Mouse (Mus musculus) midbrain, embryonic 12.5 days (tissue): ENCODE data around the gene S100a14. TPM values are rescaled to one million over a fixed set of nuclear protein-coding genes. Genes with fewer than 3 reads are reported as not detected.

Experiments used
- ATAC-seq: fragments of 200-750 bp; cut with Nextera tagmentation; 2 replicates; pipeline ENCODE4 v1.8.0; 2017; ENCODE audit warnings: low read depth, moderate TSS enrichment, moderate library complexity; ENCODE audit not compliant: low FRiP score
- H3K27ac ChIP-seq: fragments of 300-500 bp; sonication (generic); replicated peaks from 2 replicates; pipeline ENCODE4 v1.5.1; 2016; ENCODE audit warnings: mild to moderate bottlenecking
- H3K27me3 ChIP-seq: fragments of 300-500 bp; sonication (generic); 2 replicates; pipeline ENCODE4 v1.6.1; 2016; ENCODE audit warnings: mild to moderate bottlenecking
- H3K36me3 ChIP-seq: fragments of 300-500 bp; sonication (generic); 2 replicates; pipeline ENCODE4 v1.6.1; 2016
- H3K4me1 ChIP-seq: fragments of 300-500 bp; sonication (generic); 2 replicates; pipeline ENCODE4 v1.6.1; 2016
- H3K4me2 ChIP-seq: fragments of 300-500 bp; sonication (generic); replicated peaks from 2 replicates; pipeline ENCODE4 v1.6.1; 2016; ENCODE audit warnings: mild to moderate bottlenecking, moderate library complexity
- H3K4me3 ChIP-seq: fragments of 300-500 bp; sonication (generic); 2 replicates; pipeline ENCODE4 v1.5.1; 2016; ENCODE audit warnings: mild to moderate bottlenecking
- H3K9ac ChIP-seq: fragments of 300-500 bp; sonication (generic); replicated peaks from 2 replicates; pipeline ENCODE4 v1.6.1; 2016; ENCODE audit warnings: mild to moderate bottlenecking, moderate library complexity
- H3K9me3 ChIP-seq: fragments of 300-500 bp; sonication (generic); 2 replicates; pipeline ENCODE4 v1.6.1; 2016; ENCODE audit warnings: mild to moderate bottlenecking
- WGBS: fragments of 180-500 bp; shearing (Covaris S2); methylation state at CpG from one replicate; pipeline ENCODE4 v1.1.7; 2016; 5-methylcytosine and 5-hydroxymethylcytosine counted together
- polyA plus RNA-seq: library from polyadenylated mRNA; unstranded; fragments of >200 nt; fragmentation: Nextera tagmentation; extraction: Ambion mirVana; gene quantifications from 2 replicates; pipeline ENCODE4 v1.2.1, GENCODE M21; 2016

Gene S100a14
- polyA plus RNA-seq, 1 experiment from 2014 or later, result not detected

DNA sequence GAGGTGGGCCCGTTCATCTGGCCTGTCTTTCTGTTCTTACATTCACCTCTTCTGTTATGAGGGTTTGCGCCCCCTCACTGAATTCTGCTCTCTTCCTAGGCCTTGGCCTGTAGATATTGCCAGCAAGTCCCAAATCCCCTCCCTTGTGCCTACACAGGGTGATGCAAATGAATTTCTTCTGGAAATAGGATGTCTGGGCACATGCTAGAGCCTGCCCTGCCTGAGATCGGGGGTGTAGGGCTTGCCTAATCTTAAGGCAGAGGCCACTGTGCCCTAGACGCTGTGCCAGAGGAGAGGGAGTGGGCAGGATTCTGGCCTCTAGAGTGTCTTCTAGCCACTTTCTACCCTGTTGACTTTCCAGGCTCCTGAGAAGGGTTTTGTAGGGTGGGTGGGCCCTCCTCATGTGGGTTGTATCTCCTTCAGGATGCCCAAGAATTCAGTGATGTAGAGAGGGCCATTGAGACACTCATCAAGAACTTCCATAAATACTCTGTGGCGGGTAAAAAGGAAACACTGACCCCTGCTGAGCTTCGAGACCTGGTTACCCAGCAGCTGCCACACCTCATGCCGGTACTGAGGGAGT, 726 bp downstream of the S100a14 start:
- H3K27me3 ChIP-seq, result peaks cover 4% of the 10 kb centered on the region; the same call in 1 of the 2 replicates
- WGBS, result 88% methylated on average over 7 of the region's 7 CpGs
- H3K9ac ChIP-seq, result no peak overlapping the region
- H3K4me1 ChIP-seq, result no peaks in the 10 kb centered on the region
- no peak overlapping the region for H3K4me2 ChIP-seq
- no peak for ATAC-seq
- no peaks in the 10 kb centered on the region for H3K36me3 ChIP-seq
- H3K4me3 ChIP-seq, result no peak overlapping the region
- no peaks in the 10 kb centered on the region for H3K9me3 ChIP-seq
- no peak overlapping the region for H3K27ac ChIP-seq

DNA sequence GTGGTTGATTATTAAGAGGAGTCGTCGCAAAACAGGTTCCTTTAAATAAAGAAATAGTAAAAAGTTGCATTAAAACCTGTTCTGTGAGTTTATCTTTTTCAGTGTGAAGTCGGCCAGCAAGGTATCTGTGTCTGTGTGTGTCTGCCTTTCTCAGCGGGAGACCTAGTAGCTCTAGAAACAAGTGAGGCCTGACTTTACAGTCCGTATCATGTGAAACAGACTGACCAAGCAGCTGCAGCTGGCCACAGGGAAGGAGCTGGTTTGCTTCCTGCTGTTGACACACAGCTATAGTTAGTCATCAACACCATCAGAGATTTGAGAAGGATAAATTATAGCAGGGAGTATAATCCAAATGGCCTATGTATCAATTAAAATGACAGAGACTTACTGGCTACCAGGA, 5.1 kb downstream of the S100a14 start:
- H3K27me3 ChIP-seq, result peaks cover 5% of the 10 kb centered on the region; the same call in 1 of the 2 replicates
- WGBS, result 76% methylated on average over 5 of the region's 5 CpGs
- no peak overlapping the region for H3K4me3 ChIP-seq
- no peak for ATAC-seq
- H3K4me2 ChIP-seq, result no peak overlapping the region
- no peaks in the 10 kb centered on the region for H3K9me3 ChIP-seq
- H3K9ac ChIP-seq, result no peak overlapping the region
- no peaks in the 10 kb centered on the region for H3K4me1 ChIP-seq
- H3K27ac ChIP-seq, result no peak overlapping the region
- no peaks in the 10 kb centered on the region for H3K36me3 ChIP-seq

DNA sequence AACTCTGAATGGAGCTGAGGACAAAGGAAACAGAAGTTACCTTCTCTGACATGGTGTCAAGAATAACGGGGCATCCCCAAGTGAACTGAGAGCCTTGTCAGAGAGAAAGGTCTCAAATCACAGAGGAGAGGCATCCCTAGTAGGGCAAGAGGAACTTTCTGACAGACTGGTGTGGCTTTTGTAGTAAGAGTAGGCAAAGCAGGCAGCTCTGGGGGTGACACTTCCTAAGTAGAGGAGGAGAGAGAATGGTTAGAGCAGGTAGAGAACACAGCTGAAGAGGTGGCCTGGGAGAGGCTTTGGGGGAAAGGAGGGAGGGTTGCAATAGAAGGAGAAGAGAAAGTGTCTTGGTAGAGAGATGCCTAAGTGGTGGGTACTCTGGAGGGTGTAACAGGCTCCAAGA, 8.8 kb downstream of the S100a14 start:
- Histone ChIP-seq H3K9ac (no peak overlapping the region), H3K27ac (no peak overlapping the region), H3K9me3 (no peaks in the 10 kb centered on the region), H3K4me2 (no peak overlapping the region), H3K36me3 (no peaks in the 10 kb centered on the region), H3K27me3 (peaks cover 5% of the 10 kb centered on the region; the same call in 1 of the 2 replicates), H3K4me3 (no peak overlapping the region), H3K4me1 (0 out of 2 replicates have a peak, but pooled peaks cover under 1% of the 10 kb centered on the region)
- no peak for ATAC-seq
- WGBS, result 65% methylated on average over 1 of the region's 1 CpGs

DNA sequence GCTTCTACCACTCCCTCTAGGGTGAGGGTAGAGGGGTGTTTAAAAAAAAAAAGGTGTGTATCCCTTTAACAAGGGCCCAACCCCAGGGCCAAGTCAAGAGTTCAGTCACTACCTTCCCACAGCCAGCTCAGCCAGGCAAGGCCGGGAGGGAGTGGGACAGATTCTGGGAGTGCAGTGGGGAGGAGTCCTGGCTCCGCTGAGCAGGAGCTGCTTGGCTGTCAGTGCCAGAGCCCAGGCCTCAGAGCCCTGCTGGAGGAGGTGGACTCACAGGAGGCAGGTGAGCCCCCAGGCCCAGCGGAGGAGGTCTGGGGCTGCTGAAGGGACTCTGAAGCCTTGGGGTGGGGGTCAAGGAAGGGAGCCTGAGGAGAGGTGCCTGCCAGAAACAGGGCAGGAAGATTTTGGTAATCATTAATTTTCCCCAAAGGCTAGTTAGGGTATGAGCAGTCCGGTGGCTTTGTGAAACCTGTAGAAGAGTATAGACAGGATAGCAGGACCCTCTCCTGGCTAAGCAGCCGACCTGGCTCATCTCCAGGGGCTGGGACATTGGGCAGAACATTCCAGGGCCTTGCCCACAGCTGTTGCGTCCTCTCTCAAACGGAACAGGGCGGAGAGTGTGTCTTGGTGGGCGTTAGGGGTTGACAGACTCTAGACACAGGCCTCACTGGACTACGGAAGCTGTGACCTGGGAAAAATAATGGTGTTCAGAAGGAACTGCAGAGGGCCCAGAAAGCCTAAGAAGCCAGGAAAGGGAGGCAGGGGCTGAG, 10.7 kb downstream of the S100a14 start, which contains the start of gene S100a16:
Gene S100a16 (plus strand): TSS at position 114 of the 764 bp plus-strand sequence.
- ATAC-seq, result no peak

DNA sequence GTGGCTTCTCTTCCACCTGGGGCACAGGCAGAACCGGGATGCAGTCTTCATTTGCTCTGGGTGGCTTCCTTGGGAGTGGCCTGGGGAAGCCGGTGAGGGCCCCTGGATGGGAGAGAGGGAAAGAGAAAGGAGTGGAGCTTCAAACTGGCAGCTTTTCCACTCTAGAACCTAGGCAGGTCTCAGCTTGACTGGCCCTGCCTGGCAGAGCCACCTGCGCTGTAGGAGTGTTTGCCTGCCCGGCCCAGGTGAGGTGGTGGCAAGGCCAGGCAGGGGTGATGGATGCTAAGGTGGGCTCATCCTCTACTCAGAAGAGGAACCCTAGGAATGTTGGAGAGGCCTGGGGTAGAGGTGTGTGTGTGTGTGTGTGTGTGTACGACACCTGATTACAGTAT, 11.2 kb downstream of the S100a14 start:
- 84% methylated on average over 5 of the region's 5 CpGs for WGBS
- Histone ChIP-seq H3K4me3 (no peak overlapping the region), H3K9ac (no peak overlapping the region), H3K27me3 (peaks cover 5% of the 10 kb centered on the region; the same call in 1 of the 2 replicates), H3K9me3 (no peaks in the 10 kb centered on the region), H3K36me3 (no peaks in the 10 kb centered on the region), H3K4me2 (no peak overlapping the region), H3K27ac (no peak overlapping the region), H3K4me1 (peaks cover 11% of the 10 kb centered on the region)
- no peak for ATAC-seq

More for the DNA sequence above, 10.7 kb downstream of the S100a14 start, which contains the start of gene S100a16:
- Histone ChIP-seq H3K9me3 (no peaks in the 10 kb centered on the region), H3K4me1 (peaks cover 11% of the 10 kb centered on the region), H3K9ac (no peak within 1 kb of the TSS), H3K4me3 (no peak within 1 kb of the TSS), H3K27ac (no peak within 1 kb of the TSS), H3K27me3 (peaks cover 5% of the 10 kb centered on the region; the same call in 1 of the 2 replicates), H3K36me3 (no peaks in the 10 kb centered on the region), H3K4me2 (no peak within 1 kb of the TSS)
- WGBS, result 51% methylated on average over 10 of the region's 10 CpGs

DNA sequence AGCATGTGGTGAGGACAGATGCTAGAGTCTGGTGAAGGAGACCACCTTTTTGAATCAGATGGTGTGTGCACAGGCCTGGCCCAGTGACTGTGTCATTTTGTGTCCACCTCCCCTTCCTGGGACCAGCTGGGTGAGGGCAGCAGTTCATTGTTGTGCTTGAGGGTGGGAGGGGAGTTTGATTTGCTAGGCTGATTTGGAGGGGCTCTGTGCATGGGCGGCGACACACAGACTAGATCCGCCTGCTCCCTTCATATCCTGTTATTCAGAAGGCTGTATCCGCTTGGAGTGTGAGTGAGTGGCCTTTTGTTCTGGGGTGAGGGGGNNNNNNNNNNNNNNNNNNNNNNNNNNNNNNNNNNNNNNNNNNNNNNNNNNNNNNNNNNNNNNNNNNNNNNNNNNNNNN, 14.2 kb downstream of the S100a14 start:
- Histone ChIP-seq H3K4me2 (peak overlapping the region; percentile 21; the same call in 1 of the 2 replicates), H3K9me3 (no peaks in the 10 kb centered on the region), H3K27ac (no peak overlapping the region), H3K4me1 (peaks cover 11% of the 10 kb centered on the region), H3K4me3 (no peak overlapping the region), H3K9ac (peak overlapping the region; percentile 44; the same call in 1 of the 2 replicates), H3K36me3 (no peaks in the 10 kb centered on the region), H3K27me3 (peaks cover 5% of the 10 kb centered on the region; the same call in 1 of the 2 replicates)
- WGBS, result 31% methylated on average over 4 of the region's 4 CpGs
- peak; percentile 69 for ATAC-seq

DNA sequence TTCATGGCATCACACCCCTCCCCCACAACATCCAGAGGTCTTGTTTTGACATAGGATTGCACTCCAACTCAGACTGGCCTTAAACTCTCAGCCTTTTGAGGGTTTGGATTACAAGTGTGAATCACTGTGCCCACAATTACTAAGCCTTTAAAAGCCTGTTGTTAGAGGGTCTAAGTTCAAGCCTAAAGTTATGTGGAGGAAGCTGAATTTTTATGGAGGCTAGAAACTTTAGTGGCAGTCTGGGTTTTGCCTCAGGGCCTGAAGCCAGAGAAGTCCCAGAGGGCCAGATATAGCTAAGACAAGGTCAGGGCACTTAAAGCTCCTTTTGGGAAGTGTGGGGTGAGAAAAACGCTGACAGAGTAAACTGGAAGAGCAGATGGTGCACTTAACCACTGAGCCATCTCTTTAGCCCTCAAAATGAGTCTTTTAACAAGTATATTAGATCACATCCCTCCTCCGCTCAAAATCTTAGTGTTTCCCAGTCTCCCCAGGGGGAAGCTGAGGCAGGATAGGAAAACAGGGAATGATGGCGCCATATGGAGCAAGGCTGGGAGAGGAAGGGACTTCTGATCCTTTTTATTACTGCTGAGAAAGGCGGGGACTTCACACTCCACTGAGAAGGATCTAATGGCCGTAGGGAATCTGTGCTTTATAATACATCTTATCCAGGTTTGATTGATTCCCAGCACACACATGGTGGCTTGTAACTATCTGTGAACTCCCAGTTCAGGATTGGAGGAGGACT, 23.2 kb downstream of the S100a14 start:
- Histone ChIP-seq H3K36me3 (no peaks in the 10 kb centered on the region), H3K27me3 (no peaks in the 10 kb centered on the region), H3K4me1 (no peaks in the 10 kb centered on the region), H3K9me3 (no peaks in the 10 kb centered on the region), H3K4me3 (no peak overlapping the region), H3K27ac (no peak overlapping the region), H3K9ac (no peak overlapping the region), H3K4me2 (no peak overlapping the region)
- no peak for ATAC-seq
- WGBS, result 66% methylated on average over 5 of the region's 5 CpGs

DNA sequence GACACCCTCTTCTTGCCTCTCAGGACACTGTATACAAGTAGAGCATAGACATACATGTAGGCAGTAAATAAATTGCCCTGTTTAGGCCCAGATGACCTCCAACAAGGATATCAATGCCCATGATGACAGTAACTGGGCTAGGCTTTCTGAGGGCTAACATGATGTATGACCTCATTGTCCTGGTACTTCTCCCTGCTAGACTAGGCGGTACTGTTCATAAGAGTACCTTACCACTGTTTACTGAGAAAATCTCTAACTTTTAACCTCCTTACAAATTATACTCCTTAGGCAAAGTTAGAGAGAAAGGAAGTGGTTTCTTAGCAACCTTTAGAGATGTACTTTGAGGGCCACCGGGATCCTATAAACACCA, 23.8 kb downstream of the S100a14 start:
- no peak overlapping the region for H3K9ac ChIP-seq
- H3K4me3 ChIP-seq, result no peak overlapping the region
- 95% methylated on average over 2 of the region's 2 CpGs for WGBS
- no peak overlapping the region for H3K4me2 ChIP-seq
- H3K9me3 ChIP-seq, result no peaks in the 10 kb centered on the region
- no peaks in the 10 kb centered on the region for H3K4me1 ChIP-seq
- H3K27ac ChIP-seq, result no peak overlapping the region
- ATAC-seq, result no peak
- no peaks in the 10 kb centered on the region for H3K36me3 ChIP-seq
- H3K27me3 ChIP-seq, result no peaks in the 10 kb centered on the region

DNA sequence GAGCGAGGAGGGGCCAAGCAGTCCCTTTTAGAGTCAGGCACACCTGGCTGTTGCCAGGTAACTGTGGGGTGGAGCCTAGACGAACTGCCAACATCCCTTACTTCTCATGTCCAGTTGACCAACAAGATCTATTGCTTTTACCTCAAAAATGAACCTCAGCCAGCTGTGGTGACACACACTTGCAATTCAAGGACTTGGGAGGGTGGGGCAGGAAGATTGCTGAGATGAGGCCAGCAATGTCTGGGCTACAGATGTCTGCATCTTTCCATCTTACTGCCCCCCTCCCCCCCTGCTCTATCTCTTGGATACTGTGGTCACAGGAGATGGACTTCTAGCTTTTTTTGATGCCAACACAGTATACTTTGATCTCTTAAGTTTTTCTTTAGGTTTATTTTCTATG, 25.6 kb downstream of the S100a14 start:
- no peak overlapping the region for H3K9ac ChIP-seq
- no peaks in the 10 kb centered on the region for H3K27me3 ChIP-seq
- H3K4me3 ChIP-seq, result no peak overlapping the region
- 96% methylated on average over 2 of the region's 2 CpGs for WGBS
- H3K36me3 ChIP-seq, result no peaks in the 10 kb centered on the region
- no peak overlapping the region for H3K27ac ChIP-seq
- no peaks in the 10 kb centered on the region for H3K9me3 ChIP-seq
- no peak for ATAC-seq
- no peak overlapping the region for H3K4me2 ChIP-seq
- H3K4me1 ChIP-seq, result peaks cover 4% of the 10 kb centered on the region; the same call in 1 of the 2 replicates

DNA sequence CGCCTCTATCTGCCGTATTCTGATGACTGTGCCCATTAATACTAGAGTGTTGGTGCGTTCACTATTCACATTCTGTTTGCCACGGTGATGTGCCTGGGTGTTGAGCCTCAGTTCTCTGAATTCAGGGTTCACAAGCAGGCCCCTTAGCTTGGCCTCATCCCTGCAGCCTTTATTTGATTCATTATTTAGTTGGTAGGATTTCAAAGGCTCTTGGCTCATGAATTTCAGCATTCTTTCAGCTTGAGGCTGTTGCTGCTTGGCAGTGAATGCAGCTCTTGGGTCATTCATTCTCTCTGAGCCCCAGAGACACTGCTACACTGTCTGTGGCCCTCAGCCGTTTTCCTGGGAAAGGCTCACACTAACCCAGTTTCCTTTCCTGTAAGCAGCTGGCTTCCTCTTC, 29.3 kb downstream of the S100a14 start:
- H3K36me3 ChIP-seq, result no peaks in the 10 kb centered on the region
- H3K4me3 ChIP-seq, result no peak overlapping the region
- no peaks in the 10 kb centered on the region for H3K27me3 ChIP-seq
- H3K4me1 ChIP-seq, result peaks cover 4% of the 10 kb centered on the region; the same call in 1 of the 2 replicates
- H3K27ac ChIP-seq, result 0 out of 2 replicates have a peak overlapping the region, but pooled peaks have one; percentile 12
- no peak overlapping the region for H3K9ac ChIP-seq
- peak; percentile 63 for ATAC-seq
- no peak overlapping the region for H3K4me2 ChIP-seq
- WGBS, result 32% methylated on average over 5 of the region's 5 CpGs
- no peaks in the 10 kb centered on the region for H3K9me3 ChIP-seq

DNA sequence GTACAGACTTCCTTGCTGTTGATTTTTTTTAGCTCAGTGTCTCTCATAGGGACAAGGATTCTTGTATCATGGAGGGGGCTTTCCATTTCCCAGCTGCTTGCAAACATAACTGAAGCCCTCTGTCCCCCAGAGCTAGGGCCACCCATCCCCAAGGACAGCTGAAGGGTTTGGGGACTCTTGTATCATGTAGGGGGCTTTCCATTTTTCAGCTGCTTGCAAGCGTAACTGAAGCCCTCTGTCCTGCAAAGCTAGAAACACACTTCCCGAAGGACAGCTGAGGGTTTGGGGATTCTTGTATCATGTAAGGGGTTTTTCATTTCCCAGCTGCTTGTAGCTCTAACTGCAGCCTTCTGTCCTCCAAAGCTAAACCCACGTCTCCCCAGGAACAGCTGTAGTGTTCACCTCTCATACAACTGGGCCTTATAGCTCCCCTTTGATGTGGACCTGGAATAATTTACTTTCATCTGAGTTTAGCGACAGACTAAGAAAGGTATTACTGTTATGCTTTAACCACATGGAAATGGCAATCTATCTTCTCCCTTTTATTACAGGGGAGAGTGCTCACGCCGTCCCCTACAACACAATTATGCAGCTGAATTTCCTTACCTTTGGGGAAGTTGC, 33.5 kb downstream of the S100a14 start, which contains the start of gene S100a3:
Gene S100a3 (plus strand): TSS at position 571 of the 621 bp plus-strand sequence.
- no peak within 1 kb of the TSS for H3K4me2 ChIP-seq
- H3K4me1 ChIP-seq, result peaks cover 4% of the 10 kb centered on the region; the same call in 1 of the 2 replicates
- H3K4me3 ChIP-seq, result no peak within 1 kb of the TSS
- no peak within 1 kb of the TSS for H3K27ac ChIP-seq
- no peaks in the 10 kb centered on the region for H3K36me3 ChIP-seq
- no peaks in the 10 kb centered on the region for H3K9me3 ChIP-seq
- H3K9ac ChIP-seq, result no peak within 1 kb of the TSS
- ATAC-seq, result no peak
- WGBS, result 85% methylated on average over 6 of the region's 6 CpGs
- no peaks in the 10 kb centered on the region for H3K27me3 ChIP-seq
